ENCODE assay signal across 14 mouse cellular contexts in the genomic region with DNA sequence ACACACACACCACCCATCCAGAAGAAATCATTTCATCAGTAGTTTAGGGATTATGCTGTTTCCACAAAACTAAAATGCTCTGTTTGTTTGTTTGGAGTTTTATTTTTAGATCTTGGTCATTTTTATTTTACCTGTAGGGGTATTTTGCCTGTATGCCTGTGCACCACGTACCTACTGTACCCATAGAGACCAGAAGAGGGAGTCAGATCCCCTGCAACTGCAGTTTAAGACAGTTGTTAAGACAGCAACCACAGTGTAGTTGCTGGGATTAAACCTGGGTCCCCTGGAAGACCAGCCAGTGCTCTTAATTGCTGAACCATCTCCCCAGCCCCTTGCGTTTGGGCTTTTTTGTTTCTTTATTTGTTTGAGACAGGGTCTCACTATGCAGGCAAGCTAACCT. TPM values are rescaled to one million over a fixed set of nuclear protein-coding genes. Genes with fewer than 3 reads are reported as not detected.
DNase-seq lines count a peak whose midpoint lies in the region; ATAC-seq and TF ChIP-seq lines count a peak whose summit lies in the region.
"Had no signal": no experiment of that assay in that cellular context is flagged by ENCODE, and none has a peak within 500 bp of the region (broad histone marks: within the 10 kb centered on the region; RNA-seq: fewer than 3 reads in every experiment).

No protein-coding gene starts in this region.

- TF ChIP-seq CTCF in kidney, adult 2 months (conservative IDR thresholded peaks at IDR 0.05; ENCODE audit: insufficient read depth, insufficient read length, low read depth, low read length), result peak; percentile 49

- no peak for ATAC-seq in kidney, embryonic 14.5 days (ENCODE audit: low FRiP score, low TSS enrichment)
- ATAC-seq in erythroid progenitor cell, adult 5-6 weeks (replicated peaks; ENCODE audit: low FRiP score, poor library complexity, severe bottlenecking), result 0 out of 2 replicates have a peak, but pooled peaks have one; percentile 56

- in situ Hi-C loops in ES-E14 (cut with MboI; ENCODE audit: low sequenced_read_pairs in 2 of 2, unreplicated experiment in 2 of 2), result no loop called here

- no peaks in the 10 kb centered on the region for H3K4me1 ChIP-seq in kidney, adult 2 months (ENCODE audit: control insufficient read depth, insufficient read depth, low read length)
- H3K4me1 ChIP-seq in kidney, embryonic 14.5 days (ENCODE audit: control insufficient read depth, insufficient read depth, low read length), result 0 out of 2 replicates have a peak, but pooled peaks cover 7% of the 10 kb centered on the region
- H3K4me1 ChIP-seq in ES-E14 (ENCODE audit: control insufficient read depth in 2 of 2, insufficient read depth in 2 of 2, low read length in 2 of 2, poor library complexity in 1 of 2), result peaks cover 0 to 2% of the 10 kb centered on the region in 2 experiments; a peak in 2 of 4 replicates

- no peaks in the 10 kb centered on the region for H3K9me3 ChIP-seq in kidney, embryonic 14.5 days (ENCODE audit: control insufficient read depth, low read length)
- H3K9me3 ChIP-seq in ES-E14 (ENCODE audit: control insufficient read depth, insufficient read depth, low read depth, low read length), result no peaks in the 10 kb centered on the region
- H3K9me3 ChIP-seq: limb, embryonic 15.5 days; midbrain, embryonic 12.5 days had no signal

- H3K27ac ChIP-seq in kidney, adult 2 months (ENCODE audit: insufficient read depth, low read depth, low read length), result no peak overlapping the region
- no peak overlapping the region for H3K27ac ChIP-seq in kidney, embryonic 14.5 days (ENCODE audit: low read depth, low read length)
- H3K27ac ChIP-seq in ES-E14 (ENCODE audit: insufficient read depth, low read depth, low read length, poor library complexity, severe bottlenecking), result no peak overlapping the region
- H3K27ac ChIP-seq: limb, embryonic 15.5 days; midbrain, embryonic 12.5 days had no signal

- no peaks in the 10 kb centered on the region for H3K27me3 ChIP-seq in kidney, adult 2 months (replicated peaks; ENCODE audit: control insufficient read depth, insufficient read depth, low read length)
- no peaks in the 10 kb centered on the region for H3K27me3 ChIP-seq in kidney, embryonic 14.5 days (ENCODE audit: control insufficient read depth, insufficient read depth, low read length)
- H3K27me3 ChIP-seq: midbrain, embryonic 12.5 days had no signal

- no peak overlapping the region for H3K4me3 ChIP-seq in kidney, adult 2 months (ENCODE audit: insufficient read depth, low read depth, low read length)
- H3K4me3 ChIP-seq in kidney, embryonic 14.5 days (ENCODE audit: low read length), result no peak overlapping the region
- no peak overlapping the region for H3K4me3 ChIP-seq in ES-E14 (ENCODE audit: insufficient read depth in 1 of 2, low read depth in 1 of 2, low read length in 2 of 2, poor library complexity in 1 of 2, severe bottlenecking in 1 of 2)
- H3K4me3 ChIP-seq: limb, embryonic 15.5 days; midbrain, embryonic 12.5 days had no signal

- no peak for DNase-seq in kidney, adult 2 months
- DNase-seq in CD4-positive helper T cell, adult 2 months (ENCODE audit: low read depth, low spot score), result peak; percentile 27
- no peak for DNase-seq in ES-E14 (ENCODE audit: low read depth, low spot score)
- no peak for DNase-seq in layer of hippocampus, adult 18-20 months (ENCODE audit: low spot score in 2 of 2)
- DNase-seq in spleen, postnatal 10 days (ENCODE audit: low spot score in 2 of 2), result no peak
- DNase-seq: adrenal gland, adult 8-10 months; cerebellum, adult 8-10 months; thymus, adult 2 months had no signal

- WGBS in kidney, adult 2 months, result 70% methylated on average over 2 of the region's 2 CpGs
- WGBS in kidney, embryonic 14.5 days, result 41% methylated on average over 2 of the region's 2 CpGs

- no peak overlapping the region for H3K9ac ChIP-seq in kidney, embryonic 14.5 days (ENCODE audit: low read depth, low read length)
- no peak overlapping the region for H3K9ac ChIP-seq in ES-E14 (ENCODE audit: insufficient read depth, low read depth, low read length, poor library complexity, severe bottlenecking)
- H3K9ac ChIP-seq: limb, embryonic 15.5 days; midbrain, embryonic 12.5 days had no signal

- no peaks in the 10 kb centered on the region for H3K36me3 ChIP-seq in kidney, adult 2 months (ENCODE audit: control insufficient read depth, insufficient read depth, low read length)
- H3K36me3 ChIP-seq in kidney, embryonic 14.5 days (ENCODE audit: control insufficient read depth, insufficient read depth, low read length), result no peaks in the 10 kb centered on the region
- H3K36me3 ChIP-seq in ES-E14 (ENCODE audit: control insufficient read depth, insufficient read depth, low read length, poor library complexity, severe bottlenecking), result no peaks in the 10 kb centered on the region
- H3K36me3 ChIP-seq: limb, embryonic 15.5 days had no signal

- no peak overlapping the region for H3K4me2 ChIP-seq in kidney, embryonic 14.5 days (replicated peaks; ENCODE audit: low read depth, low read length)
- H3K4me2 ChIP-seq: heart, embryonic 11.5 days; limb, embryonic 15.5 days; midbrain, embryonic 12.5 days had no signal

- TF ChIP-seq POLR2A in kidney, adult 2 months (IDR thresholded peaks at IDR 0.05; ENCODE audit: low read depth, low read length), result no peak

TF ChIP-seq in ES-E14, 5 proteins besides CTCF, POLR2A, EP300 and RAD21:
- TF ChIP-seq ZC3H11A (IDR thresholded peaks at IDR 0.05; ENCODE audit: borderline replicate concordance, low read depth, low read length) (0 out of 2 replicates have a peak, but pooled peaks have one; percentile 15), CHD2 (IDR thresholded peaks at IDR 0.05; ENCODE audit: low read depth, low read length) (no peak)

RNA-seq across cellular contexts. Expression of gene Mpp2, which starts 19.3 kb away (rescaled TPM):
- polyA plus RNA-seq in kidney, adult 2 months (2012; rRNA removed), result 4.9 and 5.9 TPM in 2 replicates
- 6.9 and 10.3 TPM in 2 replicates for polyA plus RNA-seq in kidney, embryonic 14.5 days (2014; fragmentation: Nextera tagmentation; extraction: Ambion mirVana)
- total RNA-seq in ES-E14 (2012; rRNA removed), result 0.94 and 1.2 TPM in 2 replicates
- total RNA-seq in erythroid progenitor cell, adult 5-6 weeks (2015; ENCODE audit: low replicate concordance), result 37.5 and 39.0 TPM in 2 replicates
- total RNA-seq in erythroid progenitor cell, adult 5-6 weeks (2017; ENCODE audit: low replicate concordance), result 32.9 and 39.0 TPM in 2 replicates
- total RNA-seq in layer of hippocampus, adult 18-20 months (2021), result 100 to 1,000 TPM; 142 to 147 TPM

RNA-seq across cellular contexts. Expression of gene Cd300lg, which starts 27.7 kb away (rescaled TPM):
- 62.1 and 67.1 TPM in 2 replicates for polyA plus RNA-seq in kidney, adult 2 months (2012; rRNA removed)
- 0.38 and 0.43 TPM in 2 replicates for polyA plus RNA-seq in kidney, embryonic 14.5 days (2014; fragmentation: Nextera tagmentation; extraction: Ambion mirVana)
- not detected in 2 replicates for total RNA-seq in ES-E14 (2012; rRNA removed)
- total RNA-seq in erythroid progenitor cell, adult 5-6 weeks (2015; ENCODE audit: low replicate concordance), result 0.42 and 3.6 TPM in 2 replicates
- 0.23 and 0.64 TPM in 2 replicates for total RNA-seq in erythroid progenitor cell, adult 5-6 weeks (2017; ENCODE audit: low replicate concordance)
- not detected for total RNA-seq in layer of hippocampus, adult 18-20 months (2021)

RNA-seq across cellular contexts. Expression of gene Ppy, which starts 32.1 kb away (rescaled TPM):
- not detected in 2 replicates for polyA plus RNA-seq in kidney, adult 2 months (2012; rRNA removed)
- polyA plus RNA-seq in kidney, embryonic 14.5 days (2014; fragmentation: Nextera tagmentation; extraction: Ambion mirVana), result not detected in 2 replicates
- total RNA-seq in ES-E14 (2012; rRNA removed), result not detected in 2 replicates
- not detected in 2 replicates for total RNA-seq in erythroid progenitor cell, adult 5-6 weeks (2015; ENCODE audit: low replicate concordance)
- not detected in 2 replicates for total RNA-seq in erythroid progenitor cell, adult 5-6 weeks (2017; ENCODE audit: low replicate concordance)
- not detected for total RNA-seq in layer of hippocampus, adult 18-20 months (2021)
- total RNA-seq: adrenal gland, adult 8-10 months; layer of hippocampus, postnatal 14 days had no signal
- polyA plus RNA-seq: heart, embryonic 11.5 days; limb, embryonic 15.5 days; midbrain, embryonic 12.5 days had no signal

RNA-seq across cellular contexts. Expression of gene Pyy, which starts 38.7 kb away (rescaled TPM):
- not detected in 2 replicates for polyA plus RNA-seq in kidney, adult 2 months (2012; rRNA removed)
- not detected in 2 replicates for polyA plus RNA-seq in kidney, embryonic 14.5 days (2014; fragmentation: Nextera tagmentation; extraction: Ambion mirVana)
- total RNA-seq in ES-E14 (2012; rRNA removed), result 0.49 and 2.1 TPM in 2 replicates
- total RNA-seq in erythroid progenitor cell, adult 5-6 weeks (2015; ENCODE audit: low replicate concordance), result not detected in 2 replicates
- total RNA-seq in erythroid progenitor cell, adult 5-6 weeks (2017; ENCODE audit: low replicate concordance), result not detected in 2 replicates
- not detected for total RNA-seq in layer of hippocampus, adult 18-20 months (2021)
- total RNA-seq: adrenal gland, adult 8-10 months; layer of hippocampus, postnatal 14 days had no signal
- polyA plus RNA-seq: limb, embryonic 15.5 days; midbrain, embryonic 12.5 days had no signal

RNA-seq across cellular contexts. Expression of gene Mpp3, which starts 40.7 kb away (rescaled TPM):
- polyA plus RNA-seq in kidney, adult 2 months (2012; rRNA removed), result 2.3 and 3.5 TPM in 2 replicates
- polyA plus RNA-seq in kidney, embryonic 14.5 days (2014; fragmentation: Nextera tagmentation; extraction: Ambion mirVana), result 5.1 and 8.4 TPM in 2 replicates
- 5.2 and 7.5 TPM in 2 replicates for total RNA-seq in ES-E14 (2012; rRNA removed)
- total RNA-seq in erythroid progenitor cell, adult 5-6 weeks (2015; ENCODE audit: low replicate concordance), result not detected in 2 replicates
- total RNA-seq in erythroid progenitor cell, adult 5-6 weeks (2017; ENCODE audit: low replicate concordance), result not detected in 2 replicates
- total RNA-seq in layer of hippocampus, adult 18-20 months (2021), result 10 to 100 TPM; 85.5 to 88.9 TPM

Comparison
In these comparisons a context has a peak if more than half of its experiments do, and no peak if none do; other contexts are left out.
1. RNA of gene Mpp2, which starts 19.3 kb away (total RNA-seq): 142 to 147 TPM in layer of hippocampus, adult 18-20 months and 32.9 to 39.0 TPM in erythroid progenitor cell, adult 5-6 weeks; 0.94 to 1.2 TPM in ES-E14; every median in the first group is over 10 times any median in the second.